Mouse (Mus musculus): ENCODE measurements around the gene Nfix.
A peak's percentile ranks its signal among the peaks of the same experiment; 100 is the strongest.
"Not testable (repeated sequence)": the region's sequence is repeated elsewhere in the genome, so short reads cannot be mapped to it uniquely, and the experiment has no call there.

The Nfix gene

GRCm38 (mm10) chr8:84686191-84687002, 113.7 kb downstream of the Nfix start, which contains the start of gene Trmt1:
Trmt1 (plus strand) TSS chr8:84686307.
- no peak for DNase-seq (ENCODE audit: extremely low read depth, insufficient read length, low spot score)

GRCm38 (mm10) chr8:84684537-84684936, 115.6 kb downstream of the Nfix start:
- no peak for DNase-seq (ENCODE audit: extremely low read depth, insufficient read length, low spot score)

- DNase-seq (ENCODE audit: extremely low read depth, insufficient read length, low spot score) = no peak
Measured at GRCm38 (mm10) chr8:84682257-84682656, 117.9 kb downstream of the Nfix start.

GRCm38 (mm10) chr8:84681476-84681875, 118.7 kb downstream of the Nfix start:
- DNase-seq (ENCODE audit: extremely low read depth, insufficient read length, low spot score) = no peak

- no peak for DNase-seq (ENCODE audit: extremely low read depth, insufficient read length, low spot score)
Measured at GRCm38 (mm10) chr8:84677305-84677704, 122.8 kb downstream of the Nfix start.

- DNase-seq (ENCODE audit: extremely low read depth, insufficient read length, low spot score) = not testable (repeated sequence)
Measured at GRCm38 (mm10) chr8:84670295-84671006, 129.7 kb downstream of the Nfix start.

GRCm38 (mm10) chr8:84668731-84669485, 131.2 kb downstream of the Nfix start:
- no peak for DNase-seq (ENCODE audit: extremely low read depth, insufficient read length, low spot score)

GRCm38 (mm10) chr8:84668081-84668480, 132.1 kb downstream of the Nfix start:
- no peak for DNase-seq (ENCODE audit: extremely low read depth, insufficient read length, low spot score)

GRCm38 (mm10) chr8:84665385-84665893, 134.7 kb downstream of the Nfix start:
- DNase-seq (ENCODE audit: extremely low read depth, insufficient read length, low spot score) = no peak

GRCm38 (mm10) chr8:84664566-84665384, 135.4 kb downstream of the Nfix start:
- DNase-seq (ENCODE audit: extremely low read depth, insufficient read length, low spot score) = peak; percentile 78

- DNase-seq (ENCODE audit: extremely low read depth, insufficient read length, low spot score) = peak; percentile 96
Measured at GRCm38 (mm10) chr8:84663483-84664327, 136.4 kb downstream of the Nfix start.

GRCm38 (mm10) chr8:84662581-84663065, 137.5 kb downstream of the Nfix start, which contains the start of gene Ier2:
Ier2 (minus strand) TSS chr8:84662852.
- DNase-seq (ENCODE audit: extremely low read depth, insufficient read length, low spot score) = peak; percentile 87

GRCm38 (mm10) chr8:84661961-84662571, 138.1 kb downstream of the Nfix start:
- no peak for DNase-seq (ENCODE audit: extremely low read depth, insufficient read length, low spot score)

- DNase-seq (ENCODE audit: extremely low read depth, insufficient read length, low spot score) = peak; percentile 91
Measured at GRCm38 (mm10) chr8:84661458-84661871, 138.7 kb downstream of the Nfix start.

- no peak for DNase-seq (ENCODE audit: extremely low read depth, insufficient read length, low spot score)
Measured at GRCm38 (mm10) chr8:84660819-84661457, 139.2 kb downstream of the Nfix start.

- peak; percentile 64 for DNase-seq (ENCODE audit: extremely low read depth, insufficient read length, low spot score)
Measured at GRCm38 (mm10) chr8:84659936-84660818, 140.0 kb downstream of the Nfix start.

- DNase-seq (ENCODE audit: extremely low read depth, insufficient read length, low spot score) = no peak
Measured at GRCm38 (mm10) chr8:84658951-84659350, 141.2 kb downstream of the Nfix start.
